Mouse (Mus musculus) liver, adult 2 months (tissue): ENCODE measurements around the gene Dapk2.

Experiments
- CTCF ChIP-seq: fragments of 200-500 bp; IDR thresholded peaks from 2 replicates; pipeline ENCODE4 v1.5.1; 2011; ENCODE audit warnings: low read depth, low read length, control low read depth
- POLR2A ChIP-seq: fragments of 200-500 bp; IDR thresholded peaks from 2 replicates; pipeline ENCODE4 v1.6.1; 2011; ENCODE audit warnings: low read length, control low read depth; ENCODE audit not compliant: insufficient read depth; ENCODE audit errors: extremely low read depth

DNA sequence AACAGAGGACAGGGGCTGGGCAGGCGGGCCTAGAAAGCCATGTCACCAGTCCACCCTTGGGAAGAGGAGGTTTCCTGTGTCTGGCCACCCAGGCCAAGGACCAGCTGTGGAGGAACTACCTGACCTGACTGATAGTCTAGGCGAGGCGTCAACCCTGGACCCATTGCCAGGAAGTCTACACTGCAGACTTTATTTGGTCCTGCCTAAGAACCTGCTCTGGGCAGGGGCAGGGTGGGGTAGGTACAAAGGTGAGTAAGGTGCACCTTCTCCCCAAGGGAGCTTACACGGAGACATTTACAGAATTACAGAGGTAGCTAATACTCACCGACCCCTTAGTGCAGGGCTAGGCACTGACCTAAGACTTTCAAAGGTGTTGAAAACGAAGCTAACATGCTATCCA lies 4.4 kb upstream of the Dapk2 start:
- TF ChIP-seq CTCF (no peak), POLR2A (no peak)
